In genomic region chr5:76533186-76533585, GRCm38 (mm10) we compare ENCODE assay signal across 18 mouse cellular contexts. TPM values are rescaled to one million over a fixed set of nuclear protein-coding genes. Genes with fewer than 3 reads are reported as not detected.
DNase-seq lines count a peak whose midpoint lies in the region.
"Had no signal": no experiment of that assay in that cellular context is flagged by ENCODE, and none has a peak within 500 bp of the region (broad histone marks: within the 10 kb centered on the region; RNA-seq: fewer than 3 reads in every experiment).

No protein-coding gene starts in this region.

- DNase-seq in kidney, postnatal 10 days = peak; percentile 20
- DNase-seq in kidney, postnatal 14 days = no peak
- DNase-seq in fibroblast of lung, adult 2 months (ENCODE audit: low read depth) = peak; percentile 24
- DNase-seq in gastrocnemius, postnatal 25 days = peak; percentile 30
- peak; percentile 23 to 31 for DNase-seq in heart, postnatal 36 days
- DNase-seq in right cerebral cortex, postnatal 10 days (ENCODE audit: low spot score in 2 of 2) = no peak
- DNase-seq in MN1 (ENCODE audit: low spot score) = no peak
- DNase-seq: adrenal gland, adult 2 months; cerebellum, adult 9-11 months; left cerebral cortex, postnatal 4 days; liver, postnatal 0 days; lung, postnatal 14 days had no signal

- intact Hi-C loops in heart, postnatal 36 days (cut with DNase I) = loop anchor here (10.0 kb wide), 1 partner anchor 388 kb away; the partner anchor contains the start of gene Srd5a3

RNA-seq across cellular contexts. Expression of gene Exoc1, which starts 4.1 kb away (rescaled TPM):
- 10 to 100 TPM; 10.1 to 12.3 TPM for total RNA-seq in gastrocnemius, postnatal 25 days (2021)
- 10 to 100 TPM; 11.9 to 15.2 TPM for total RNA-seq in heart, postnatal 36 days (2021)

RNA-seq across cellular contexts. Expression of gene Gm7271, which starts 49.3 kb away (rescaled TPM):
- not detected for total RNA-seq in gastrocnemius, postnatal 25 days (2021)
- not detected for total RNA-seq in heart, postnatal 36 days (2021)
- total RNA-seq: adrenal gland, adult 2 months; gastrocnemius, adult 8-10 months; hematopoietic stem cell, adult 5-6 weeks; left cerebral cortex, adult 18-20 months; left cerebral cortex, postnatal 4 days; liver, adult 2 months; megakaryocyte-erythroid progenitor cell, adult 5-6 weeks; neutrophil, adult 5-6 weeks had no signal

RNA-seq across cellular contexts. Expression of gene Cep135, which starts 55.3 kb away (rescaled TPM):
- 1 to 10 TPM in 1 of 2 experiments, under 1 TPM in 1; 0.97 to 1.4 TPM for total RNA-seq in gastrocnemius, postnatal 25 days (2021)
- 1 to 10 TPM; 3.1 to 3.4 TPM for total RNA-seq in heart, postnatal 36 days (2021)

Comparison
In these comparisons a context has a peak if more than half of its experiments do, and no peak if none do; other contexts are left out.
1. DNase-seq: peak in kidney, postnatal 10 days (single experiment), fibroblast of lung, adult 2 months (single experiment), gastrocnemius, postnatal 25 days (single experiment) and heart, postnatal 36 days (2 of 2); none in kidney, postnatal 14 days (single experiment), right cerebral cortex, postnatal 10 days (0 of 2) and MN1 (single experiment).